ENCODE assay signal across 33 mouse cellular contexts in genomic region chr6:48065587-48066075, GRCm38 (mm10). TPM values are rescaled to one million over a fixed set of nuclear protein-coding genes. Genes with fewer than 3 reads are reported as not detected.
DNase-seq lines count a peak whose midpoint lies in the region; ATAC-seq and TF ChIP-seq lines count a peak whose summit lies in the region.
"Had no signal": no experiment of that assay in that cellular context is flagged by ENCODE, and none has a peak within 500 bp of the region (broad histone marks: within the 10 kb centered on the region; RNA-seq: fewer than 3 reads in every experiment).

No protein-coding gene starts in this region.

- WGBS in liver, embryonic 11.5 days: 90% methylated on average over 6 of the region's 6 CpGs
- WGBS in liver, embryonic 12.5 days (ENCODE audit: insufficient replicate concordance): 77% methylated on average over 6 of the region's 6 CpGs
- 91% methylated on average over 6 of the region's 6 CpGs for WGBS in kidney, embryonic 14.5 days

- no peak overlapping the region for H3K4me3 ChIP-seq in liver, embryonic 11.5 days (ENCODE audit: low read depth, low read length)
- H3K4me3 ChIP-seq in liver, embryonic 12.5 days: no peak overlapping the region
- H3K4me3 ChIP-seq in ES-E14 (ENCODE audit: insufficient read depth in 1 of 2, low read depth in 1 of 2, low read length in 2 of 2, poor library complexity in 1 of 2, severe bottlenecking in 1 of 2): peak overlapping the region; percentile 69 to 89
- no peak overlapping the region for H3K4me3 ChIP-seq in kidney, embryonic 14.5 days (ENCODE audit: low read length)
- H3K4me3 ChIP-seq: embryonic facial prominence, embryonic 12.5 days; embryonic facial prominence, embryonic 15.5 days; forebrain, embryonic 15.5 days; heart, embryonic 12.5 days; heart, embryonic 15.5 days had no signal

- no peak for DNase-seq in liver, embryonic 11.5 days (ENCODE audit: low spot score)
- DNase-seq in ES-E14 (ENCODE audit: low read depth, low spot score) (no peak), R1 (ENCODE audit: low read depth, low spot score) (peak; percentile 82)
- DNase-seq in yolk sac, embryonic 10.5 days (ENCODE audit: low spot score): peak; percentile 23
- no peak for DNase-seq in ovary, adult 18-20 months (ENCODE audit: low spot score)
- DNase-seq: adrenal gland, adult 8-10 months; adrenal gland, postnatal 25 days; B cell, adult 2 months; cerebellum, adult 11 months; cerebellum, adult 2 months; cerebellum, adult 9-11 months; cerebellum, postnatal 25 days; gastrocnemius, postnatal 10 days; gastrocnemius, postnatal 36 days; heart, adult 18-20 months; heart, postnatal 14 days; heart, postnatal 4 days; kidney, adult 18-20 months had no signal

- H3K27me3 ChIP-seq in liver, embryonic 11.5 days (replicated peaks; ENCODE audit: control insufficient read depth, insufficient read depth, low read length): no peaks in the 10 kb centered on the region
- H3K27me3 ChIP-seq in liver, embryonic 12.5 days (replicated peaks): no peaks in the 10 kb centered on the region
- H3K27me3 ChIP-seq in kidney, embryonic 14.5 days (ENCODE audit: control insufficient read depth, insufficient read depth, low read length): no peaks in the 10 kb centered on the region
- H3K27me3 ChIP-seq: CH12.LX; embryonic facial prominence, embryonic 12.5 days; embryonic facial prominence, embryonic 15.5 days; forebrain, embryonic 15.5 days; heart, embryonic 12.5 days; heart, embryonic 15.5 days; Patski had no signal

- in situ Hi-C loops in ES-E14 (cut with MboI; ENCODE audit: low sequenced_read_pairs in 2 of 2, unreplicated experiment in 2 of 2): no loop called here

- 0 out of 2 replicates have a peak, but pooled peaks have one; percentile 45 for ATAC-seq in liver, embryonic 11.5 days (replicated peaks; ENCODE audit: low FRiP score)
- ATAC-seq in liver, embryonic 12.5 days: no peak
- no peak for ATAC-seq in cerebellum, adult (ENCODE audit: insufficient number of reproducible peaks, low FRiP score, low TSS enrichment)
- ATAC-seq in kidney, embryonic 14.5 days (ENCODE audit: low FRiP score, low TSS enrichment): no peak
- ATAC-seq: activated CD4-positive, CD25-positive, alpha-beta regulatory T cell, adult 4 months; forebrain, embryonic 15.5 days; hindbrain, postnatal 0 days; inflammation-experienced regulatory T-cells, adult 6 months; intestine, embryonic 16.5 days; Patski had no signal

- H3K4me1 ChIP-seq in liver, embryonic 11.5 days (replicated peaks; ENCODE audit: control insufficient read depth, insufficient read depth, low read length): peaks cover 10% of the 10 kb centered on the region
- H3K4me1 ChIP-seq in liver, embryonic 12.5 days: peaks cover 21% of the 10 kb centered on the region
- peaks cover 0 to 6% of the 10 kb centered on the region in 2 experiments; a peak in 3 of 4 replicates for H3K4me1 ChIP-seq in ES-E14 (ENCODE audit: control insufficient read depth in 2 of 2, insufficient read depth in 2 of 2, low read length in 2 of 2, poor library complexity in 1 of 2)
- H3K4me1 ChIP-seq in kidney, embryonic 14.5 days (ENCODE audit: control insufficient read depth, insufficient read depth, low read length): no peaks in the 10 kb centered on the region
- H3K4me1 ChIP-seq: embryonic facial prominence, embryonic 12.5 days; embryonic facial prominence, embryonic 15.5 days; forebrain, embryonic 15.5 days; heart, embryonic 12.5 days; heart, embryonic 15.5 days had no signal

- no peak overlapping the region for H3K9ac ChIP-seq in liver, embryonic 11.5 days (ENCODE audit: low read depth, low read length)
- no peak overlapping the region for H3K9ac ChIP-seq in liver, embryonic 12.5 days
- H3K9ac ChIP-seq in ES-E14 (ENCODE audit: insufficient read depth, low read depth, low read length, poor library complexity, severe bottlenecking): peak overlapping the region; percentile 76; the same call in 1 of the 2 replicates
- no peak overlapping the region for H3K9ac ChIP-seq in kidney, embryonic 14.5 days (ENCODE audit: low read depth, low read length)
- H3K9ac ChIP-seq: embryonic facial prominence, embryonic 12.5 days; embryonic facial prominence, embryonic 15.5 days; forebrain, embryonic 15.5 days; heart, embryonic 12.5 days; heart, embryonic 15.5 days; hindbrain, embryonic 14.5 days had no signal

- no peak overlapping the region for H3K4me2 ChIP-seq in liver, embryonic 11.5 days
- no peak overlapping the region for H3K4me2 ChIP-seq in liver, embryonic 12.5 days
- H3K4me2 ChIP-seq in kidney, embryonic 14.5 days (replicated peaks; ENCODE audit: low read depth, low read length): no peak overlapping the region
- H3K4me2 ChIP-seq: embryonic facial prominence, embryonic 12.5 days; embryonic facial prominence, embryonic 15.5 days; forebrain, embryonic 15.5 days; heart, embryonic 12.5 days; heart, embryonic 15.5 days; hindbrain, embryonic 14.5 days had no signal

- no peak overlapping the region for H3K27ac ChIP-seq in liver, embryonic 11.5 days (ENCODE audit: low read depth, low read length)
- H3K27ac ChIP-seq in liver, embryonic 12.5 days: no peak overlapping the region
- no peak overlapping the region for H3K27ac ChIP-seq in ES-E14 (ENCODE audit: insufficient read depth, low read depth, low read length, poor library complexity, severe bottlenecking)
- no peak overlapping the region for H3K27ac ChIP-seq in kidney, embryonic 14.5 days (ENCODE audit: low read depth, low read length)
- H3K27ac ChIP-seq: embryonic facial prominence, embryonic 12.5 days; embryonic facial prominence, embryonic 15.5 days; forebrain, embryonic 15.5 days; heart, embryonic 15.5 days; hindbrain, embryonic 14.5 days; hindbrain, postnatal 0 days had no signal

- H3K9me3 ChIP-seq in liver, embryonic 11.5 days (ENCODE audit: control insufficient read depth, low read length): no peaks in the 10 kb centered on the region
- no peaks in the 10 kb centered on the region for H3K9me3 ChIP-seq in liver, embryonic 12.5 days (replicated peaks)
- H3K9me3 ChIP-seq in ES-E14 (ENCODE audit: control insufficient read depth, insufficient read depth, low read depth, low read length): no peaks in the 10 kb centered on the region
- H3K9me3 ChIP-seq in kidney, embryonic 14.5 days (ENCODE audit: control insufficient read depth, low read length): no peaks in the 10 kb centered on the region
- H3K9me3 ChIP-seq: embryonic facial prominence, embryonic 12.5 days; embryonic facial prominence, embryonic 15.5 days; forebrain, embryonic 15.5 days; heart, embryonic 12.5 days; heart, embryonic 15.5 days had no signal

- H3K36me3 ChIP-seq in liver, embryonic 11.5 days (ENCODE audit: control insufficient read depth, insufficient read depth, low read length): peaks cover 28% of the 10 kb centered on the region
- peaks cover 74% of the 10 kb centered on the region for H3K36me3 ChIP-seq in liver, embryonic 12.5 days
- peaks cover 9% of the 10 kb centered on the region for H3K36me3 ChIP-seq in ES-E14 (ENCODE audit: control insufficient read depth, insufficient read depth, low read length, poor library complexity, severe bottlenecking)
- H3K36me3 ChIP-seq in kidney, embryonic 14.5 days (ENCODE audit: control insufficient read depth, insufficient read depth, low read length): peaks cover 78% of the 10 kb centered on the region

TF ChIP-seq in ES-E14, 5 proteins besides CTCF, POLR2A, EP300 and RAD21:
- TF ChIP-seq HCFC1 (IDR thresholded peaks at IDR 0.05; ENCODE audit: borderline replicate concordance, insufficient read depth, low read length) (no peak), ZC3H11A (IDR thresholded peaks at IDR 0.05; ENCODE audit: borderline replicate concordance, low read depth, low read length) (no peak), MAFK (IDR thresholded peaks at IDR 0.05; ENCODE audit: insufficient read depth, low read depth, low read length) (no peak), CHD2 (IDR thresholded peaks at IDR 0.05; ENCODE audit: low read depth, low read length) (no peak), ZNF384 (IDR thresholded peaks at IDR 0.05; ENCODE audit: low read depth, low read length) (no peak)
TF ChIP-seq in ES-E14: peak in this region for 0.

RNA-seq across cellular contexts. Expression of gene Zfp777, which starts 16.9 kb away (rescaled TPM):
- 7.4 and 8.6 TPM in 2 replicates for polyA plus RNA-seq in liver, embryonic 11.5 days (2014; fragmentation: Nextera tagmentation; extraction: Ambion mirVana)
- polyA plus RNA-seq in liver, embryonic 12.5 days (2016; fragmentation: Nextera tagmentation; extraction: Ambion mirVana): 4.9 and 5.5 TPM in 2 replicates
- 13.9 and 18.2 TPM in 2 replicates for total RNA-seq in ES-E14 (2012; rRNA removed)
- polyA plus RNA-seq in kidney, embryonic 14.5 days (2014; fragmentation: Nextera tagmentation; extraction: Ambion mirVana): 11.2 and 11.9 TPM in 2 replicates

RNA-seq across cellular contexts. Expression of gene Zfp746, which starts 20.8 kb away (rescaled TPM):
- 11.5 and 14.5 TPM in 2 replicates for polyA plus RNA-seq in liver, embryonic 11.5 days (2014; fragmentation: Nextera tagmentation; extraction: Ambion mirVana)
- polyA plus RNA-seq in liver, embryonic 12.5 days (2016; fragmentation: Nextera tagmentation; extraction: Ambion mirVana): 10.4 and 10.5 TPM in 2 replicates
- 14.1 and 14.8 TPM in 2 replicates for total RNA-seq in ES-E14 (2012; rRNA removed)
- polyA plus RNA-seq in kidney, embryonic 14.5 days (2014; fragmentation: Nextera tagmentation; extraction: Ambion mirVana): 19.8 and 27.7 TPM in 2 replicates

Comparison
In these comparisons a context has a peak if more than half of its experiments do, and no peak if none do; other contexts are left out.
1. DNase-seq: peak in R1 (single experiment) and yolk sac, embryonic 10.5 days (single experiment); none in liver, embryonic 11.5 days (single experiment), ES-E14 (single experiment) and ovary, adult 18-20 months (single experiment).
2. H3K4me3 ChIP-seq: peak in ES-E14 (2 of 2); none in liver, embryonic 11.5 days (single experiment), liver, embryonic 12.5 days (single experiment) and kidney, embryonic 14.5 days (single experiment).